Mouse (Mus musculus): ENCODE results near the gene Abcd2. TPM values are rescaled to one million over a fixed set of nuclear protein-coding genes. Genes with fewer than 3 reads are reported as not detected.

Gene Abcd2
- polyA plus RNA-seq (2015; fragmentation: Illumina TruSeq; extraction: RNeasy Lipid Tissue Mini Kit (QIAGEN cat#74804); ENCODE audit: insufficient read depth, low read depth, low replicate concordance): 4.5 TPM

DNA sequence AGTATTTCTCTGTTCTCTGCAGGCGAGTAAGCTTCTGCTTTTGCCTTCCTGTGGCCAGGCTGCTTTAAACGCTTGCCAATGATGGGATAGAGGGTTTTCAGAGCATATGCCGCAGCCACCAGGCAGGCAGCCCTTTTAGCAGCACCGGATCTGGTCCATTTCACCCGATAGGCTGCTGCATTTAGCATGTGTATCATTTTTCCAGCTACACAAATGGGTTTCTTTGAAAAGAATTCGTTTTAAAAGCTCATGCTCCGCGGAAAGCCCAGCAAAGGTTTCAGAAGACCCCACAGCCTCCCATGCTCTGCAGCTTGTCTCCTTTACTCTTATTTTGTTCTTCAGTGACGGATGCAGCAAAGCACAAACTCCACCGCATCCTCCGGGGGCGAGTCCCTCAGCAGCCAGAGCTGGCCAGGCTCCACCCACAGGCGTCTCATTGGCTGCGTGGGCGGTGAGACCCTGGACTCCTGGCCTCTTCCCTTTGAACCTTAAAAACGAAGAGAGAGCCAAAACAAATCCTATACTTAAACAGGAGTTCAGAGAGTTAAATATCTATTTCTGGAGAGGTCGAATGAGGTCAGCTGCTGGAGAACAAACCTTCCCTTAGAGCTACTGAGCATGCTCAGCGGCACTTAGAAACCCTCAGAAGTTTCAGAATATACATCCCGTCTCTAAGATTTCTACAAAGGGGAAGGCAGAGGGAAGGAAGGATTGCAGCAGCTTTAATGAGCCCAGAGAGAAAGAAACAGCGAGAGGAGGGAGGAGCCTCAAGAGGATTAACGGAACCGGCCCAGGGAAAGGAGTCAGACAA lies at the start of gene Abcd2:
TSS of gene Abcd2 (minus strand) at position 388 of the 811 bp plus-strand sequence.

DNA sequence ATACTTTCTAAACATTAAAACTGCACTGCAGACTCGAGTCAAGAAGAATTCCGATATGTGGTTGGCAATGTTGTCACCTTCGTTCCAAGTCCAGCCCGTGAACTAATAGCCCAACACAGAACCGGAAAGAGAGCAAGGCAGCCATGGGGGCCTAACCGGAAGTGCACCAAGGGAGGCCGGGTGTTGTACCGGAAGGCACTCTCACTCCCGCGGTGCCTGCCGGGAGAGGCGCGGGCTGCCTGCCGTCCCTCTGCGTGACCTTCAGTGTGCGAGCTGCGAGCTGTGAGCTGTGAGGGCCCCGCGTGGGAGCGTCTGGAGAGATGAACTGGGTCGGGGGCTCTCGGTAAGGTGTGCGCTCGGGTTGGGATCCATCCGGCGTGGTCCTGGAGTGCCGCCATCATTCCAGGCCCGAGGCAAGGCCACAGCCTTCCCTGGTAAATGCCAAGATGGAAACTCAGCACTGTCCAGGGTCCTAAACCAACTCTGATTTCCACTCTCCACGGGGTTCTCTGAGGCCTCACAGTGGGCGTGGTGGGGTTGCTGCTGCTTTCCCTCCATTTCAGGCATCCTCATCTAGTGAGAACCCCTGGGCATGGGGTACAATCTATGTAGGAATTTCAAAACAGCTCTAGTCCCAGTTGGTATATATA lies 7.8 kb upstream of the Abcd2 start, which contains the start of gene CN725425:
TSS of gene CN725425 (plus strand) at position 239 of the 650 bp plus-strand sequence.

Other genes with a start within 250 kb of the Abcd2 start
- 8.3 TPM for gene Kif21a, start 141.9 kb downstream of the Abcd2 start, polyA plus RNA-seq (2015; fragmentation: Illumina TruSeq; extraction: RNeasy Lipid Tissue Mini Kit (QIAGEN cat#74804); ENCODE audit: insufficient read depth, low read depth, low replicate concordance)
- gene CN725425, start 7.7 kb upstream of the Abcd2 start, polyA plus RNA-seq (2015; fragmentation: Illumina TruSeq; extraction: RNeasy Lipid Tissue Mini Kit (QIAGEN cat#74804); ENCODE audit: insufficient read depth, low read depth, low replicate concordance): not detected

Data from pancreas, adult 10 weeks (tissue).